Mouse (Mus musculus) hindbrain, embryonic 16.5 days (tissue): ENCODE measurements at regions not wholly inside any gene's neighbourhood (a gene's known extent, or its start where the extent isn't known, plus 50 kb on each side); places are given as distances from the start of the nearest gene placed in this dataset.

Experiments
- ATAC-seq: fragments of 200-750 bp; cut with Nextera tagmentation; 2 replicates; pipeline ENCODE4 v1.8.0; 2017; ENCODE audit warnings: moderate TSS enrichment, moderate library complexity
- H3K27ac ChIP-seq: fragments of 300-500 bp; sonication (generic); 2 replicates; pipeline ENCODE4 v1.5.1; 2014; ENCODE audit warnings: low read depth, mild to moderate bottlenecking, control low read depth, low read length, moderate library complexity
- H3K27me3 ChIP-seq: fragments of 300-500 bp; sonication (generic); replicated peaks from 2 replicates; pipeline ENCODE4 v1.6.1; 2014; ENCODE audit warnings: low read length; ENCODE audit not compliant: control insufficient read depth, insufficient read depth
- H3K36me3 ChIP-seq: fragments of 300-500 bp; sonication (generic); 2 replicates; pipeline ENCODE4 v1.6.1; 2014; ENCODE audit warnings: mild to moderate bottlenecking, low read length, moderate library complexity, mixed read lengths; ENCODE audit not compliant: control insufficient read depth, insufficient read depth
- H3K4me1 ChIP-seq: fragments of 300-500 bp; sonication (generic); 2 replicates; pipeline ENCODE4 v1.6.1; 2014; ENCODE audit warnings: low read depth, low read length; ENCODE audit not compliant: control insufficient read depth, insufficient read depth
- H3K4me2 ChIP-seq: fragments of 300-500 bp; sonication (generic); 2 replicates; pipeline ENCODE4 v1.6.1; 2014; ENCODE audit warnings: mild to moderate bottlenecking, low read length, control low read depth, moderate library complexity
- H3K4me3 ChIP-seq: fragments of 300-500 bp; sonication (generic); 2 replicates; pipeline ENCODE4 v1.5.1; 2014; ENCODE audit warnings: mild to moderate bottlenecking, low read length, control low read depth, moderate library complexity
- H3K9ac ChIP-seq: fragments of 300-500 bp; sonication (generic); 2 replicates; pipeline ENCODE4 v1.6.1; 2014; ENCODE audit warnings: low read depth, mild to moderate bottlenecking, control low read depth, low read length, moderate library complexity
- H3K9me3 ChIP-seq: fragments of 300-500 bp; sonication (generic); 2 replicates; pipeline ENCODE4 v1.6.1; 2014; ENCODE audit warnings: mild to moderate bottlenecking, low read length, moderate library complexity; ENCODE audit not compliant: control insufficient read depth
- WGBS: fragments of 180-500 bp; shearing (Covaris S2); extraction: QIAGEN DNeasy Blood & Tissue Kit; methylation state at CpG from one replicate; pipeline ENCODE4 v1.1.7; 2014; 5-methylcytosine and 5-hydroxymethylcytosine counted together

DNA sequence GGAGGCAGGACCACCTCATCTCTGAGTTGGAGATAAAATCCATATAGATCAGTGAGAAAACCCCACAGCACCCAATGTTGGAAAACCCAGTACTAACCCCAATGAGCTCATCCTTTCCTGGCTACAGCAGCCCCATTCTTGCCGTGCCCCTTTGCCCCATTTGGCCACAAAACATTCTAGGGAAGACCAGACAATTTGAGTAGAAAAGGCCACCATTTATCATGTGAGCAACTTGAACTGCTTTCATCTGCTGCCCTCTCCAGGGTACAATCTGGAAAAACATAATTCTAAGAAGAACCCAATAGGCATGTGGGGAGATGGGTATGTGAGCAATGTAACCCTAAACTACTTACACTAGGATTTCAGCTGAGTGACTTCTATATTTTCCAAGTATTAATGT, 274.7 kb downstream of the Tex13c3 start:
- no peak overlapping the region for H3K4me2 ChIP-seq
- H3K9me3 ChIP-seq: no peaks in the 10 kb centered on the region
- H3K4me3 ChIP-seq: no peak overlapping the region
- WGBS: 73% methylated on average over 1 of the region's 1 CpGs
- no peak for ATAC-seq
- no peaks in the 10 kb centered on the region for H3K27me3 ChIP-seq
- H3K27ac ChIP-seq: no peak overlapping the region
- no peaks in the 10 kb centered on the region for H3K36me3 ChIP-seq
- H3K4me1 ChIP-seq: no peaks in the 10 kb centered on the region
- H3K9ac ChIP-seq: no peak overlapping the region

- Histone ChIP-seq H3K27me3 (no peaks in the 10 kb centered on the region), H3K4me2 (no peak overlapping the region), H3K36me3 (no peaks in the 10 kb centered on the region), H3K4me1 (no peaks in the 10 kb centered on the region), H3K4me3 (no peak overlapping the region), H3K27ac (no peak overlapping the region), H3K9ac (no peak overlapping the region), H3K9me3 (no peaks in the 10 kb centered on the region)
- no peak for ATAC-seq
- 90% methylated on average over 1 of the region's 1 CpGs for WGBS
Measured at GRCm38 (mm10) chrX:19202542-19202941, 278.6 kb downstream of the Tex13c3 start.

DNA sequence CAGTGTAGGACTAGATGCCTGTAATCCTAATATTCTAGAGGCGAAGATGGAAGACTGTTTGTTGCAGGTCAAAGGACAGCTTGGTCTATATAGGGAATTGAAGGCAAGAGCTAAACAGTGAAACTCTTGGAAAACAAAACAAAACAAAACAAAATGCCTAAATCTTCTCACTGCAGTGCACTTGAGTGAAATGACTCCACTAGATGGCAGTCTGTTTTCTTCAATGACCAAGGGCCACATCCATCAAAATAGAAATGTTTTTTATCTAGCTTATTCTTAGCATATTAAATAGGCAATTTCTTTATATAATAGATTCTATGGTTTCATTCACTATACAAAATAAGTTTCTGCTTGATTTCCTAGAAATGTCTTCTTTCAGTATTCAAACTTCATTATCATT, 279.7 kb downstream of the Tex13c3 start:
- Histone ChIP-seq H3K27me3 (no peaks in the 10 kb centered on the region), H3K4me3 (no peak overlapping the region), H3K9ac (no peak overlapping the region), H3K4me1 (no peaks in the 10 kb centered on the region), H3K9me3 (no peaks in the 10 kb centered on the region), H3K36me3 (no peaks in the 10 kb centered on the region), H3K4me2 (no peak overlapping the region), H3K27ac (no peak overlapping the region)
- 81% methylated on average over 1 of the region's 1 CpGs for WGBS
- ATAC-seq: no peak

DNA sequence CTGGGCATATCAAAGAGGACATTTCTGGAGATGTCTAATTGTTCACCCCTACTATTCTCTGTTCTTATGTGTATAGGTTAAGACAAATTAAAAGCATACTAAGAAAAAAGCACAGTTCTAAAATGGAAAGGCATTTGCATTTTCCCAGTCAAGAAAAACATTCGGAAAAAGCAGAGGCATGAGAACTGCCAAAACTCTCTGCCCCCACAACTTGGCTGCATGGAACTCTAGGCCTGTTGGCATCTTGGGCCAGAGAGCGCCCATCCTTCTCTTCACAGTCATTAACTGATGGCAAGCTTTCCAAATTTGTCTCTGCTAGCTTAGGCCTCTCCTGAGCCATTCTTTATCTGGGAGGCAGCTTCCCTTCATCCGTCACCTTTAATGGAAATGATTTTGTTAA, 281.6 kb downstream of the Tex13c3 start:
- Histone ChIP-seq H3K27ac (no peak overlapping the region), H3K4me2 (no peak overlapping the region), H3K27me3 (no peaks in the 10 kb centered on the region), H3K4me1 (no peaks in the 10 kb centered on the region), H3K4me3 (no peak overlapping the region), H3K36me3 (no peaks in the 10 kb centered on the region), H3K9ac (no peak overlapping the region), H3K9me3 (no peaks in the 10 kb centered on the region)
- WGBS: 91% methylated on average over 3 of the region's 3 CpGs
- no peak for ATAC-seq

GRCm38 (mm10) chrX:19168983-19169382, 312.1 kb downstream of the Tex13c3 start:
- H3K4me3 ChIP-seq: no peak overlapping the region
- WGBS: 80% methylated on average over 2 of the region's 2 CpGs
- no peaks in the 10 kb centered on the region for H3K36me3 ChIP-seq
- ATAC-seq: no peak
- H3K27ac ChIP-seq: no peak overlapping the region
- H3K27me3 ChIP-seq: no peaks in the 10 kb centered on the region
- H3K4me2 ChIP-seq: no peak overlapping the region
- no peaks in the 10 kb centered on the region for H3K4me1 ChIP-seq
- no peak overlapping the region for H3K9ac ChIP-seq
- H3K9me3 ChIP-seq: no peaks in the 10 kb centered on the region

DNA sequence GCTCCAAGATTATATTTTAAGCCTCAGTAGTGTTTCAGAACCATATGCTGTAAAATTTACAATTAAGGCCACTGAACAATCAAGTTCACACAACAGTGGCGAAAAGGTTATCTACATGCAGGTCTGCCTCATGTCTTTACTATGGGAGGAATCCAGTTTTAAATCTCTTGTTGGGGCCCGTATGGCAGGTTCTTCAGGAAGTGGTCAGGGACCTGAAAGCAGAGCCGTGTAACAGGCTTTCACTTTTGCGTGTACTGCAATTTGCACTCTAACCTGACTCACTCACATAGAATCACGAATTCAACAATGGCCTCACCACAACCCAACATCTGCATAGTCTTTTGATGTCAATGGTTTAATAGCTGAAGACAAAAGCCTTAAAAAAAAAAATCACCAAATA, 312.6 kb downstream of the Tex13c3 start:
- ATAC-seq: no peak
- Histone ChIP-seq H3K36me3 (no peaks in the 10 kb centered on the region), H3K4me2 (no peak overlapping the region), H3K9me3 (no peaks in the 10 kb centered on the region), H3K4me1 (no peaks in the 10 kb centered on the region), H3K27ac (no peak overlapping the region), H3K9ac (no peak overlapping the region), H3K4me3 (no peak overlapping the region), H3K27me3 (no peaks in the 10 kb centered on the region)
- 81% methylated on average over 5 of the region's 5 CpGs for WGBS

DNA sequence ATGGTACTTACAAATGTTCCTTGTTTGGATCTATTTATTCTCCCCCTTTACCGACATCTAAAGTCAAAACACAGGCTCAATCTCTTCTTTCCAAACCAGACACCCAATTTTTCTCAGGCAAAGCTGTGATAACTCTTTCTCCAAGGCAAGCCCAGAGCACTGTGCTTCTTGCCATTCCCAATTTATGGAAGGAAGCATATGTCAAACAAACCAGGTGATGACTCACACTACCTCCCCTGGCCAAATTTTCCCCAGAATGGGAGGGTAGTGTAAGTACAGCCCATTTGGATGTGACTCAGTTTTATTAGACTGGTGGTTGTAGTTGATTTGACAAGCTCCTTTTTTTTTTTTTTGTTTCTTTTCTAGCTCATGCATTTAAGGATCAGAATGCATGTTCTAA, 313.0 kb downstream of the Tex13c3 start:
- Histone ChIP-seq H3K27ac (no peak overlapping the region), H3K27me3 (no peaks in the 10 kb centered on the region), H3K4me1 (no peaks in the 10 kb centered on the region), H3K36me3 (no peaks in the 10 kb centered on the region), H3K4me3 (no peak overlapping the region), H3K9me3 (no peaks in the 10 kb centered on the region), H3K9ac (no peak overlapping the region), H3K4me2 (no peak overlapping the region)
- WGBS: 81% methylated on average over 1 of the region's 1 CpGs
- ATAC-seq: no peak

GRCm38 (mm10) chrX:19167121-19167853, 313.8 kb downstream of the Tex13c3 start:
- Histone ChIP-seq H3K4me1 (no peaks in the 10 kb centered on the region), H3K9ac (no peak overlapping the region), H3K4me2 (peak overlapping the region; percentile 46), H3K9me3 (no peaks in the 10 kb centered on the region), H3K27ac (no peak overlapping the region), H3K4me3 (peak overlapping the region; percentile 24), H3K36me3 (no peaks in the 10 kb centered on the region), H3K27me3 (no peaks in the 10 kb centered on the region)
- WGBS: 56% methylated on average over 12 of the region's 12 CpGs
- ATAC-seq: peak; percentile 68

- no peak for ATAC-seq
- Histone ChIP-seq H3K4me3 (no peak overlapping the region; the same call in 1 of the 2 replicates), H3K9me3 (no peaks in the 10 kb centered on the region), H3K4me2 (no peak overlapping the region), H3K36me3 (no peaks in the 10 kb centered on the region), H3K4me1 (no peaks in the 10 kb centered on the region), H3K9ac (no peak overlapping the region), H3K27me3 (no peaks in the 10 kb centered on the region), H3K27ac (no peak overlapping the region)
- 77% methylated on average over 5 of the region's 5 CpGs for WGBS
Measured at GRCm38 (mm10) chrX:19165891-19166644, 315.1 kb downstream of the Tex13c3 start.
